Mouse (Mus musculus) heart, adult 2 months (tissue): ENCODE data around the gene Phf5a. TPM values are rescaled to one million over a fixed set of nuclear protein-coding genes. Genes with fewer than 3 reads are reported as not detected.

Experiments used
- DNase-seq, 2 experiments: peaks; one replicate each; pipeline ENCODE4 v3.0.0; 2021
- H3K27ac ChIP-seq: fragments of 200-600 bp; 2 replicates; pipeline ENCODE4 v1.8.1; 2022
- H3K27me3 ChIP-seq: fragments of 200-500 bp; 2 replicates; pipeline ENCODE4 v1.6.1; 2012; ENCODE audit warnings: mild to moderate bottlenecking, low read length, inconsistent platforms, mixed read lengths; ENCODE audit not compliant: control insufficient read depth, insufficient read depth
- H3K36me3 ChIP-seq: fragments of 200-500 bp; 2 replicates; pipeline ENCODE4 v1.6.1; 2012; ENCODE audit warnings: low read length, inconsistent platforms; ENCODE audit not compliant: control insufficient read depth, insufficient read depth
- H3K4me1 ChIP-seq: fragments of 200-500 bp; 2 replicates; pipeline ENCODE4 v1.6.1; 2011; ENCODE audit warnings: low read length; ENCODE audit not compliant: control insufficient read depth, insufficient read depth
- H3K4me3 ChIP-seq: fragments of 200-600 bp; 2 replicates; pipeline ENCODE4 v1.8.1; 2022
- H3K79me2 ChIP-seq: fragments of 200-500 bp; replicated peaks from 2 replicates; pipeline ENCODE4 v1.6.1; 2012; ENCODE audit warnings: mild to moderate bottlenecking, inconsistent platforms, low read length, moderate library complexity, mixed read lengths; ENCODE audit not compliant: control insufficient read depth, insufficient read depth
- H3K9ac ChIP-seq: fragments of 200-500 bp; 2 replicates; pipeline ENCODE4 v1.6.1; 2012; ENCODE audit warnings: low read depth, mild to moderate bottlenecking, control low read depth, inconsistent platforms, low read length, mixed read lengths
- CTCF ChIP-seq: fragments of 200-600 bp; IDR thresholded peaks from 2 replicates; pipeline ENCODE4 v1.8.1; 2022; ENCODE audit warnings: antibody characterized with exemption, mild to moderate bottlenecking, moderate library complexity
- EP300 ChIP-seq: fragments of 200-500 bp; IDR thresholded peaks from 2 replicates; pipeline ENCODE4 v1.6.1; 2011; ENCODE audit warnings: low read depth, low read length, control low read depth; ENCODE audit not compliant: insufficient read depth
- POLR2A ChIP-seq: fragments of 200-500 bp; IDR thresholded peaks from 2 replicates; pipeline ENCODE4 v1.6.1; 2011; ENCODE audit warnings: mild to moderate bottlenecking, low read depth, low read length, control low read depth; ENCODE audit not compliant: insufficient read depth
- WGBS: fragments of 180-500 bp; shearing (Covaris S2); methylation state at CpG from one replicate; pipeline ENCODE4 v1.1.7; 2018; 5-methylcytosine and 5-hydroxymethylcytosine counted together
- intact Hi-C: fragments of 180-260 bp; cut with DNase I; formaldehyde crosslinking; loops from one replicate; pipeline ENCODE4 v1.15.1; 2025
- polyA plus RNA-seq: library from polyadenylated mRNA; depleted of rRNA; stranded (reverse); fragments of >200 nt; gene quantifications from 2 replicates; pipeline ENCODE4 v1.2.3, GENCODE M21; 2012
- total RNA-seq, 2 experiments: library from RNA; stranded (reverse); gene quantifications; 2 replicates each; pipeline ENCODE4 v1.2.3; 2021

Phf5a gene
- total and polyA plus RNA-seq, 3 experiments = 30.2 to 36.5 (median 30.2) TPM

GRCm38 (mm10) chr15:81879531-81880401 is 8.1 kb upstream of the Phf5a start:
- no peak for TF ChIP-seq POLR2A
- TF ChIP-seq CTCF = no peak
- TF ChIP-seq EP300 = no peak
- 11% methylated on average over 5 of the region's 5 CpGs for WGBS
- no peak overlapping the region for H3K4me3 ChIP-seq
- peak overlapping the region; percentile 10; the same call in 1 of the 2 replicates for H3K9ac ChIP-seq
- H3K27ac ChIP-seq = peak overlapping the region; percentile 36
- no peaks in the 10 kb centered on the region for H3K27me3 ChIP-seq
- intact Hi-C loops = no loop called here
- no peak for DNase-seq
- H3K79me2 ChIP-seq = peaks cover 24% of the 10 kb centered on the region
- H3K4me1 ChIP-seq = peaks cover 23% of the 10 kb centered on the region
- peaks cover 39% of the 10 kb centered on the region for H3K36me3 ChIP-seq

- 1% methylated on average over 53 of the region's 53 CpGs for WGBS
- peak within 1 kb of the TSS; percentile 98 for H3K4me3 ChIP-seq
- peaks cover 15% of the 10 kb centered on the region for H3K36me3 ChIP-seq
- H3K27me3 ChIP-seq = no peaks in the 10 kb centered on the region
- H3K27ac ChIP-seq = peak within 1 kb of the TSS; percentile 100
- peaks cover 8% of the 10 kb centered on the region for H3K79me2 ChIP-seq
- peaks cover 5% of the 10 kb centered on the region; the same call in 1 of the 2 replicates for H3K4me1 ChIP-seq
- peak; percentile 81 for TF ChIP-seq EP300
- peak; percentile 92 for TF ChIP-seq POLR2A
- no peak for TF ChIP-seq CTCF
- intact Hi-C loops = loop anchor here (2.0 to 5.0 kb wide), 2 partner anchors 14 to 40 kb away; partner anchors contain the start of gene Tob2
- DNase-seq = peak; percentile 99
- H3K9ac ChIP-seq = peak within 1 kb of the TSS; percentile 98
Observed at GRCm38 (mm10) chr15:81872262-81873136, 788 bp upstream of the Phf5a start, which contains the start of gene Aco2. Gene Aco2 (plus strand): TSS chr15:81872309.

GRCm38 (mm10) chr15:81869985-81870384 is 1.7 kb downstream of the Phf5a start:
- no peak overlapping the region for H3K27ac ChIP-seq

DNA sequence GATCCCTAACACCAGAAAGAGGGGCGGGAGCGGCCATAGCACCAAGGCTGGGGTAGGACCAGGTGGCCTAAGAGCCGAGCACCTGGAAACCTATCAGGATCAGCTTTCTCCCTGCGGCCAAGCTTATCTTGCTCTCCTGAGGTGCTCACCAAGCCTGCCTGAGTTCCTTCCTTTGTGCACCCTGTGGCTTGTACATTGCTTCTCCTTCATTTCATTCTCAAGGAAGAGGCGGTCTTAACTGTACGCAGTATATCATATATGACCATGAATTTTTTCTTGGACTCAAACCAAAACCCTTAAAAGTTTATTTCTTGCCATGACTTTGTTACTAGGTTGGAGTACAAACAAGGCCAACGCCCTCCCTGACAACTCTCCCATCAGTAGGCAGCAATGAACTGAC is 7.5 kb downstream of the Phf5a start:
- Histone ChIP-seq H3K27ac (no peak overlapping the region), H3K27me3 (no peaks in the 10 kb centered on the region), H3K4me1 (no peaks in the 10 kb centered on the region), H3K79me2 (no peaks in the 10 kb centered on the region), H3K4me3 (no peak overlapping the region), H3K9ac (no peak overlapping the region), H3K36me3 (no peaks in the 10 kb centered on the region)
- no peak for DNase-seq
- TF ChIP-seq POLR2A (no peak), CTCF (no peak), EP300 (no peak)
- intact Hi-C loops = no loop called here
- WGBS = 91% methylated on average over 7 of the region's 7 CpGs

More at GRCm38 (mm10) chr15:81869985-81870384, 1.7 kb downstream of the Phf5a start:
- WGBS = 99% methylated on average over 5 of the region's 5 CpGs
- peaks cover 4% of the 10 kb centered on the region for H3K79me2 ChIP-seq
- H3K36me3 ChIP-seq = peaks cover 10% of the 10 kb centered on the region
- H3K4me3 ChIP-seq = no peak overlapping the region
- H3K9ac ChIP-seq = no peak overlapping the region
- no peak for DNase-seq
- no peaks in the 10 kb centered on the region for H3K27me3 ChIP-seq
- H3K4me1 ChIP-seq = 0 out of 2 replicates have a peak, but pooled peaks cover 1% of the 10 kb centered on the region
- TF ChIP-seq EP300 = no peak
- no peak for TF ChIP-seq CTCF
- no peak for TF ChIP-seq POLR2A
- intact Hi-C loops = loop anchor here (2.0 to 5.0 kb wide), 2 partner anchors 38 to 55 kb away; no protein-coding TSS in a partner anchor

- peak; percentile 44 to 51 for DNase-seq
- Histone ChIP-seq H3K27me3 (no peaks in the 10 kb centered on the region), H3K27ac (peak overlapping the region; percentile 100), H3K79me2 (peaks cover 3% of the 10 kb centered on the region), H3K4me1 (no peaks in the 10 kb centered on the region), H3K4me3 (peak overlapping the region; percentile 43), H3K9ac (no peak overlapping the region), H3K36me3 (no peaks in the 10 kb centered on the region)
- intact Hi-C loops = no loop called here
- 24% methylated on average over 8 of the region's 8 CpGs for WGBS
- peak; percentile 43; the same call in 1 of the 2 replicates for TF ChIP-seq POLR2A
- TF ChIP-seq EP300 = no peak
- no peak for TF ChIP-seq CTCF
Observed at GRCm38 (mm10) chr15:81860471-81861135, 11.1 kb downstream of the Phf5a start.
